Mouse (Mus musculus): ENCODE measurements at regions not wholly inside any gene's neighbourhood (a gene's known extent, or its start where the extent isn't known, plus 50 kb on each side); places are given as distances from the start of the nearest gene placed in this dataset.

DNA sequence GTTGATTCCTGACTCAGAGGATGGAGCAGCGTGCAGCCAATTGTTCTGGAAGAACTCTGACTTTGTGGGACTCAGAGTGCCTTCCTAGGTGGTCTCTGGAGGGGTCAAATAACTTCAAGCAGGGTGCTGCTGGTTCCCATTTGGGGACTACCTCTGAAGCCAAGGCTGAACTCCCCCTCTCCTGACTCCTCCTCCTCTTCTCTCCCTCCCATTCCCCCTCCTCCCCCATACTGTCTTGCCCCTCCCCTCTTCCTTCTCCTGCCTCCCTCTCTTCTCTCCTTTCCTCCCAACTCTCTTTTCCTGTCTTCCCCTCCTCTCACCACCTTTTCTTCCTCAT is 632.1 kb downstream of the Zfp706 start:
- H3K4me3 ChIP-seq (replicated peaks; ENCODE audit: control insufficient read depth, low read depth, low read length): no peak overlapping the region
- no peak overlapping the region for H3K27ac ChIP-seq (ENCODE audit: control insufficient read depth, insufficient read depth, low read depth, low read length, poor library complexity)
- 41% methylated on average over 1 of the region's 1 CpGs for WGBS
- no peak for TF ChIP-seq POLR2A (IDR thresholded peaks at IDR 0.05; ENCODE audit: borderline replicate concordance, control insufficient read depth, low read depth, low read length)
- TF ChIP-seq CTCF (IDR thresholded peaks at IDR 0.05; ENCODE audit: control insufficient read depth, insufficient read depth, low read length): no peak
- H3K4me1 ChIP-seq (ENCODE audit: control insufficient read depth, insufficient read depth, low read length): no peaks in the 10 kb centered on the region

GRCm38 (mm10) chr15:36374732-36375548 is 632.6 kb downstream of the Zfp706 start:
- no peak overlapping the region for H3K27ac ChIP-seq (ENCODE audit: control insufficient read depth, insufficient read depth, low read depth, low read length, poor library complexity)
- 8% methylated on average over 20 of the region's 20 CpGs for WGBS

DNA sequence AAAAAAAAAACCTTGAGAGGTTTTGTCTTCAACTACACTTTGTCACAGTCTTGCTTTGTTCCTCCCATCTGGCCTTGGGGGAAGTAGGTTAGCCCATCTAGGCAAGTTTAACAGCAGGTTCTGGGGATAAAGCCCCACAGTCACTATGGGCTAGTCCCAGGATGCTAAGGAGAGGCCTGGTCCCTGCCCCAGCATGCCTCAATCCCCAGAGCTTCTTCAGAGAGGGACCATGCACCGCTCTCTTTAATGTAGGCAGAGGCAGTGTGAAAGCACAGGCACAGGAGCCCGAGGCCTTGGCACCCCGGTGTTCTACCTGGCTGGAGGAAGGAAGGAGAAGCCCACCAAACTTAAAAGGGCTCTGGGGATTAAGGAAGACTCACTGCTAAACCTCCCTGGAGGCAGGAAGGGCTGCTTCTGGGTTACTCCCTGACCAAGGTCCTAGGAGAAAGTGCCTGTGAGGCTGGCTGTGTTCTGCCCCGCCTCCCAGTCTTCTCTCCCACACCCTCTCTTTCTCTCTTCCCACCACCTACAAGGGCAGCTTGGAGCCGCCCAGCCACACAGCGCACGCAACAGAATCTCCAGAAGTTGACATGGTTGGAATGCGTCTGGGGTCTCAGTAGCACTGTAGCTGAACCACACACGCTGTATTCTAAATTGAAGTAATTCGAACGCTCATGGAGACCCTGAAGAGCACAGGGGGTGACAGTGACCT is 633.5 kb downstream of the Zfp706 start:
- Histone ChIP-seq H3K4me3 (replicated peaks; ENCODE audit: control insufficient read depth, low read depth, low read length) (peak overlapping the region; percentile 2), H3K4me1 (ENCODE audit: control insufficient read depth, insufficient read depth, low read length) (no peaks in the 10 kb centered on the region), H3K27ac (ENCODE audit: control insufficient read depth, insufficient read depth, low read depth, low read length, poor library complexity) (no peak overlapping the region; the same call in 1 of the 2 replicates)
- 35% methylated on average over 11 of the region's 11 CpGs for WGBS
- no peak for TF ChIP-seq CTCF (IDR thresholded peaks at IDR 0.05; ENCODE audit: control insufficient read depth, insufficient read depth, low read length)

More at GRCm38 (mm10) chr15:36374732-36375548, 632.6 kb downstream of the Zfp706 start:
- Histone ChIP-seq H3K4me3 (replicated peaks; ENCODE audit: control insufficient read depth, low read depth, low read length) (peak overlapping the region; percentile 23), H3K4me1 (ENCODE audit: control insufficient read depth, insufficient read depth, low read length) (no peaks in the 10 kb centered on the region)
- no peak for TF ChIP-seq CTCF (IDR thresholded peaks at IDR 0.05; ENCODE audit: control insufficient read depth, insufficient read depth, low read length)
- no peak for TF ChIP-seq POLR2A (IDR thresholded peaks at IDR 0.05; ENCODE audit: borderline replicate concordance, control insufficient read depth, low read depth, low read length)

DNA sequence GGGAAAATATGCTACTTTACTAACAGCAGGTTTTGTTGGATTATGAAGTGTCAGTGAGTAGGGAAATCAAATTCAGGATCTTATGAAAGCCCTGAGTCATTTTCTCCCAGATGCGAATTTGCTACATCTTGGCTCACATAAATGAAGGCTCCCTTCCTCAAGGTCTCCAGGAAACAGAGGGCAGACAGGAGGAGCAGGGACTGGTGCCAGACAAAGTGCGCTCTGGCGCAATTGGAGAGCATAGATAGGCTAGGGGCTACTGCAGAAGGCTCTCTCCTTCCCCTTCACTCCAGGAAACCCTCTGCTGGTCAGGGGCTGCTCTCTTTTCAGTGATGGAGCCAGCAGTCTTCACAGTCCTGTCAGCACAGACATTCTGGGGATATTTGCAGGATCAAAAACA is 634.1 kb downstream of the Zfp706 start:
- Histone ChIP-seq H3K4me3 (replicated peaks; ENCODE audit: control insufficient read depth, low read depth, low read length) (no peak overlapping the region), H3K4me1 (ENCODE audit: control insufficient read depth, insufficient read depth, low read length) (no peaks in the 10 kb centered on the region), H3K27ac (ENCODE audit: control insufficient read depth, insufficient read depth, low read depth, low read length, poor library complexity) (no peak overlapping the region)
- no peak for TF ChIP-seq POLR2A (IDR thresholded peaks at IDR 0.05; ENCODE audit: borderline replicate concordance, control insufficient read depth, low read depth, low read length)
- no peak for TF ChIP-seq CTCF (IDR thresholded peaks at IDR 0.05; ENCODE audit: control insufficient read depth, insufficient read depth, low read length)
- 35% methylated on average over 3 of the region's 3 CpGs for WGBS

GRCm38 (mm10) chr15:36371382-36371781 is 636.2 kb downstream of the Zfp706 start:
- Histone ChIP-seq H3K4me3 (replicated peaks; ENCODE audit: control insufficient read depth, low read depth, low read length) (no peak overlapping the region), H3K27ac (ENCODE audit: control insufficient read depth, insufficient read depth, low read depth, low read length, poor library complexity) (no peak overlapping the region), H3K4me1 (ENCODE audit: control insufficient read depth, insufficient read depth, low read length) (peaks cover 1% of the 10 kb centered on the region; the same call in 1 of the 2 replicates)
- TF ChIP-seq CTCF (IDR thresholded peaks at IDR 0.05; ENCODE audit: control insufficient read depth, insufficient read depth, low read length) (no peak), POLR2A (IDR thresholded peaks at IDR 0.05; ENCODE audit: borderline replicate concordance, control insufficient read depth, low read depth, low read length) (no peak)

DNA sequence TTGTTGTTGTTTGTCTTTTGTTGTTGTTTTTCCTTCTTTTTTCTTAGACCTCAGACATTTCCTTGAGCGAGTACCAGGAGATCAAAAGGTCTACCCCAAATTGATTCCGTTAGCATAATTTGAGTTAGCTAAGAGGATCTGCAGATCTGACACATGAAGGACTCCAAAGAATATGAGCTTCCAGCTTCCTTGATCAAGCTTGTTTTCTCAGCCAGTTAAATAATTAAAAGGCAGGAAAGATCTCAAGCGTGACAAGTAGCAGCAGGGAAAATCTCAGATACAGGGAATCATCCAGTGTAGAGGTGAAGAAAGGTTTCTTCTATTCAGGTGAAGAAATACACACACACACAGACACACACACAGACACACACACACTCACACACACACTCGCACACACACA is 636.7 kb downstream of the Zfp706 start:
- WGBS: 88% methylated on average over 4 of the region's 4 CpGs
- no peak for TF ChIP-seq CTCF (IDR thresholded peaks at IDR 0.05; ENCODE audit: control insufficient read depth, insufficient read depth, low read length)
- TF ChIP-seq POLR2A (IDR thresholded peaks at IDR 0.05; ENCODE audit: borderline replicate concordance, control insufficient read depth, low read depth, low read length): no peak
- peaks cover 1% of the 10 kb centered on the region; the same call in 1 of the 2 replicates for H3K4me1 ChIP-seq (ENCODE audit: control insufficient read depth, insufficient read depth, low read length)
- H3K4me3 ChIP-seq (replicated peaks; ENCODE audit: control insufficient read depth, low read depth, low read length): no peak overlapping the region
- no peak overlapping the region for H3K27ac ChIP-seq (ENCODE audit: control insufficient read depth, insufficient read depth, low read depth, low read length, poor library complexity)

GRCm38 (mm10) chr15:36367296-36367695 is 640.3 kb downstream of the Zfp706 start:
- Histone ChIP-seq H3K4me1 (ENCODE audit: control insufficient read depth, insufficient read depth, low read length) (peaks cover 1% of the 10 kb centered on the region; the same call in 1 of the 2 replicates), H3K4me3 (replicated peaks; ENCODE audit: control insufficient read depth, low read depth, low read length) (no peak overlapping the region), H3K27ac (ENCODE audit: control insufficient read depth, insufficient read depth, low read depth, low read length, poor library complexity) (peak overlapping the region; percentile 61; the same call in 1 of the 2 replicates)
- TF ChIP-seq POLR2A (IDR thresholded peaks at IDR 0.05; ENCODE audit: borderline replicate concordance, control insufficient read depth, low read depth, low read length) (no peak), CTCF (IDR thresholded peaks at IDR 0.05; ENCODE audit: control insufficient read depth, insufficient read depth, low read length) (no peak)

DNA sequence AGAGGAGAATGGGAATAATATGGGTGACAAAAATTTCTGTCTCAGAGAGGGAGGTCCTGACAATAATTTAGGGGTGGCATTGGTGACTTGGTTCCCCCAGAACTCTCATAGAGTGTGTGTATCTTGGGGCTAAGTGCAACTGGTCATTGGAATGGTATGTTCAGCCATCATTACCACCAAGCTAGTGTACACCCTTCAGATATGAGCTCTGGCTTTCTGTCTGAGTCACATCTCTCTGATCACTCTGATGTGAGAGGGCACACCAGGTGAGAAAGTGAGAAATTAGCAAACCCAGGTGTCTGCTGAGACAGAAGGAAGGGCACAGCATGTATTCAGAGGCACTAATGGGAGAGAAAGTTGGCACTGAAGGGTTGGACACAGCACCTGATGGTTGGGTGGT is 642.8 kb downstream of the Zfp706 start:
- no peak overlapping the region for H3K4me3 ChIP-seq (replicated peaks; ENCODE audit: control insufficient read depth, low read depth, low read length)
- TF ChIP-seq CTCF (IDR thresholded peaks at IDR 0.05; ENCODE audit: control insufficient read depth, insufficient read depth, low read length) (no peak), POLR2A (IDR thresholded peaks at IDR 0.05; ENCODE audit: borderline replicate concordance, control insufficient read depth, low read depth, low read length) (no peak)
- peaks cover 5% of the 10 kb centered on the region; the same call in 1 of the 2 replicates for H3K4me1 ChIP-seq (ENCODE audit: control insufficient read depth, insufficient read depth, low read length)
- no peak overlapping the region for H3K27ac ChIP-seq (ENCODE audit: control insufficient read depth, insufficient read depth, low read depth, low read length, poor library complexity)

All from bone marrow, adult 2 months (tissue).